Mouse (Mus musculus) embryonic fibroblast, embryonic 13.5 days (primary cell): ENCODE results near the gene Cux1.

ENCODE experiments used
- CTCF ChIP-seq: IDR thresholded peaks from 2 replicates; pipeline ENCODE4 v1.5.1; 2011; ENCODE audit warnings: mild to moderate bottlenecking, control low read depth, low read length, moderate library complexity, borderline replicate concordance; ENCODE audit not compliant: insufficient read depth
- POLR2A ChIP-seq: IDR thresholded peaks from 2 replicates; pipeline ENCODE4 v1.6.1; 2011; ENCODE audit warnings: low read depth, mild to moderate bottlenecking, control low read depth, low read length, moderate library complexity

GRCm38 (mm10) chr5:136555703-136556102, 11.6 kb downstream of the Cux1 start:
- no peak for TF ChIP-seq CTCF
- TF ChIP-seq POLR2A: no peak
